Mouse (Mus musculus) liver, postnatal 0 days (tissue): Measurements from ENCODE around the gene Smyd3.

Source experiments
- CTCF ChIP-seq: sonication (generic); IDR thresholded peaks from 2 replicates; pipeline ENCODE4 v1.5.1; 2016; ENCODE audit warnings: antibody characterized with exemption, low read depth
- EP300 ChIP-seq: IDR thresholded peaks from 2 replicates; pipeline ENCODE4 v1.6.1; 2016; ENCODE audit warnings: antibody characterized with exemption, low read depth, mild to moderate bottlenecking

DNA sequence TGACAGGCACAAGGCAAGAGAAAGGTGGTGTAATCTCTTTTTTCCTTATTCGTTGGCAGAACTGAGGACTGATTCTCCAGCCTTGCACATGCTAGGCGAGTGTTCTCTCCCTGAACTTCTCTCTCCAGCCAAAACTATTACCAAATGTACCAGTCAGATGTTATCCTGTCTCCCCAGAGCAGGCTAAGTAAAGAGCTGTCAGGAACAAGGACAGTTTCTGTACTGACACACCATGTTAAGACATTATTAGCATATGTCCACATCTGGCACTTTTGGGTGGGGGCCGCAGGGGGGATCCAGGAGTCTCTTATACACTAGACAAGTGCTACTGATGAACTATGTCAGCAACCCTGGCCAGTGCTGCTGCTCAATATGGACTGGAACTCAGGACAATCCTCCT lies 39.1 kb upstream of the Smyd3 start:
- no peak for TF ChIP-seq CTCF
- no peak for TF ChIP-seq EP300
